21 mouse cellular contexts compared by ENCODE assay signal in genomic region chr16:29235951-29236350, GRCm38 (mm10). TPM values are rescaled to one million over a fixed set of nuclear protein-coding genes. Genes with fewer than 3 reads are reported as not detected.
DNase-seq lines count a peak whose midpoint lies in the region; ATAC-seq and TF ChIP-seq lines count a peak whose summit lies in the region.
"Had no signal": no experiment of that assay in that cellular context is flagged by ENCODE, and none has a peak within 500 bp of the region (broad histone marks: within the 10 kb centered on the region; RNA-seq: fewer than 3 reads in every experiment).

No protein-coding gene starts in this region.

- intact Hi-C loops in heart, postnatal 25 days (cut with DNase I), result no loop called here

- no peaks in the 10 kb centered on the region for H3K9me3 ChIP-seq in hindbrain, postnatal 0 days (ENCODE audit: low read length)
- no peaks in the 10 kb centered on the region for H3K9me3 ChIP-seq in hindbrain, embryonic 10.5 days
- H3K9me3 ChIP-seq in midbrain, postnatal 0 days (ENCODE audit: low read length), result no peaks in the 10 kb centered on the region
- H3K9me3 ChIP-seq in midbrain, embryonic 16.5 days (replicated peaks; ENCODE audit: control insufficient read depth, low read length, poor library complexity, severe bottlenecking), result no peaks in the 10 kb centered on the region
- H3K9me3 ChIP-seq: embryonic facial prominence, embryonic 12.5 days; forebrain, embryonic 15.5 days; heart, embryonic 10.5 days had no signal

- H3K4me3 ChIP-seq in hindbrain, postnatal 0 days (ENCODE audit: low read length), result no peak overlapping the region
- no peak overlapping the region for H3K4me3 ChIP-seq in hindbrain, embryonic 10.5 days
- H3K4me3 ChIP-seq in midbrain, postnatal 0 days (ENCODE audit: low read depth, low read length), result no peak overlapping the region
- no peak overlapping the region for H3K4me3 ChIP-seq in midbrain, embryonic 16.5 days (ENCODE audit: low read depth, low read length)
- H3K4me3 ChIP-seq: embryonic facial prominence, embryonic 12.5 days; forebrain, embryonic 15.5 days; heart, embryonic 10.5 days had no signal

- no peak for ATAC-seq in hindbrain, postnatal 0 days
- ATAC-seq in midbrain, postnatal 0 days (ENCODE audit: low FRiP score), result no peak
- no peak for ATAC-seq in midbrain, embryonic 16.5 days
- ATAC-seq: activated CD4-positive, CD25-positive, alpha-beta regulatory T cell, adult 4 months; forebrain, embryonic 15.5 days; intestine, embryonic 16.5 days; Patski had no signal

- no peak overlapping the region for H3K9ac ChIP-seq in hindbrain, postnatal 0 days (replicated peaks; ENCODE audit: low read length)
- no peak overlapping the region for H3K9ac ChIP-seq in midbrain, postnatal 0 days (replicated peaks; ENCODE audit: low read length, poor library complexity, severe bottlenecking)
- no peak overlapping the region for H3K9ac ChIP-seq in midbrain, embryonic 16.5 days (ENCODE audit: low read depth, low read length)
- H3K9ac ChIP-seq: embryonic facial prominence, embryonic 12.5 days; forebrain, embryonic 15.5 days; hindbrain, embryonic 14.5 days had no signal

- TF ChIP-seq CTCF in hindbrain, postnatal 0 days (IDR thresholded peaks at IDR 0.05; ENCODE audit: low read depth), result no peak
- TF ChIP-seq CTCF in midbrain, postnatal 0 days (IDR thresholded peaks at IDR 0.05), result no peak

- no peaks in the 10 kb centered on the region for H3K27me3 ChIP-seq in hindbrain, postnatal 0 days (ENCODE audit: insufficient read depth, low read length)
- H3K27me3 ChIP-seq in hindbrain, embryonic 10.5 days (ENCODE audit: insufficient read depth, poor library complexity, severe bottlenecking), result no peaks in the 10 kb centered on the region
- H3K27me3 ChIP-seq in midbrain, postnatal 0 days (ENCODE audit: insufficient read depth, low read length), result no peaks in the 10 kb centered on the region
- no peaks in the 10 kb centered on the region for H3K27me3 ChIP-seq in midbrain, embryonic 16.5 days (ENCODE audit: control insufficient read depth, insufficient read depth, low read depth, low read length)
- H3K27me3 ChIP-seq: CH12.LX; embryonic facial prominence, embryonic 12.5 days; forebrain, embryonic 15.5 days had no signal

- H3K27ac ChIP-seq in hindbrain, postnatal 0 days, result no peak overlapping the region
- H3K27ac ChIP-seq in hindbrain, embryonic 10.5 days, result no peak overlapping the region
- H3K27ac ChIP-seq in midbrain, postnatal 0 days (ENCODE audit: low read depth, low read length), result no peak overlapping the region
- H3K27ac ChIP-seq in midbrain, embryonic 16.5 days (ENCODE audit: low read length), result no peak overlapping the region
- H3K27ac ChIP-seq: embryonic facial prominence, embryonic 12.5 days; forebrain, embryonic 15.5 days; heart, embryonic 10.5 days; hindbrain, embryonic 14.5 days had no signal

- 77% methylated on average over 5 of the region's 5 CpGs for WGBS in hindbrain, postnatal 0 days
- 80% methylated on average over 5 of the region's 5 CpGs for WGBS in hindbrain, embryonic 10.5 days
- 81% methylated on average over 5 of the region's 5 CpGs for WGBS in midbrain, postnatal 0 days
- 79% methylated on average over 5 of the region's 5 CpGs for WGBS in midbrain, embryonic 16.5 days

- DNase-seq in hindbrain, postnatal 0 days (ENCODE audit: low spot score), result peak; percentile 13
- DNase-seq in hindbrain, embryonic 10.5 days (ENCODE audit: low spot score), result no peak
- peak; percentile 6 for DNase-seq in midbrain, postnatal 0 days (ENCODE audit: low spot score)
- DNase-seq in cerebellum, adult 9-11 months, result peak; percentile 10
- DNase-seq in cerebellum, postnatal 36 days, result peak; percentile 6 to 7
- no peak for DNase-seq in heart, postnatal 25 days (ENCODE audit: low spot score)
- DNase-seq: adrenal gland, adult 2 months; adrenal gland, postnatal 25 days; gastrocnemius, postnatal 10 days; heart, adult 18-20 months; heart, postnatal 10 days had no signal

- no peak overlapping the region for H3K4me2 ChIP-seq in hindbrain, postnatal 0 days (ENCODE audit: low read depth, low read length)
- H3K4me2 ChIP-seq in midbrain, postnatal 0 days (ENCODE audit: low read depth, low read length, poor library complexity, severe bottlenecking), result no peak overlapping the region
- no peak overlapping the region for H3K4me2 ChIP-seq in midbrain, embryonic 16.5 days (ENCODE audit: low read length)
- H3K4me2 ChIP-seq: embryonic facial prominence, embryonic 12.5 days; forebrain, embryonic 15.5 days; hindbrain, embryonic 14.5 days had no signal

- H3K4me1 ChIP-seq in hindbrain, postnatal 0 days (ENCODE audit: insufficient read depth, low read length), result no peaks in the 10 kb centered on the region
- no peaks in the 10 kb centered on the region for H3K4me1 ChIP-seq in hindbrain, embryonic 10.5 days (replicated peaks)
- no peaks in the 10 kb centered on the region for H3K4me1 ChIP-seq in midbrain, postnatal 0 days (ENCODE audit: insufficient read depth, low read length)
- H3K4me1 ChIP-seq in midbrain, embryonic 16.5 days (ENCODE audit: control insufficient read depth, insufficient read depth, low read length), result no peaks in the 10 kb centered on the region
- H3K4me1 ChIP-seq: embryonic facial prominence, embryonic 12.5 days; forebrain, embryonic 15.5 days; heart, embryonic 10.5 days had no signal

- no peaks in the 10 kb centered on the region for H3K36me3 ChIP-seq in hindbrain, postnatal 0 days (ENCODE audit: insufficient read depth, low read length)
- H3K36me3 ChIP-seq in hindbrain, embryonic 10.5 days, result no peaks in the 10 kb centered on the region
- H3K36me3 ChIP-seq in midbrain, postnatal 0 days (ENCODE audit: insufficient read depth, low read length), result no peaks in the 10 kb centered on the region
- no peaks in the 10 kb centered on the region for H3K36me3 ChIP-seq in midbrain, embryonic 16.5 days (ENCODE audit: control insufficient read depth, insufficient read depth, low read length)
- H3K36me3 ChIP-seq: embryonic facial prominence, embryonic 12.5 days; forebrain, embryonic 15.5 days; heart, embryonic 10.5 days had no signal

RNA-seq across cellular contexts. Expression of gene Hrasls, which starts 26.5 kb away (rescaled TPM):
- total RNA-seq in hindbrain, postnatal 0 days (2014; rRNA removed), result 11.1 and 23.4 TPM in 2 replicates
- polyA plus RNA-seq in hindbrain, postnatal 0 days (2015; fragmentation: Nextera tagmentation; extraction: Ambion mirVana), result 8.0 and 8.7 TPM in 2 replicates
- polyA plus RNA-seq in hindbrain, embryonic 10.5 days (2016; fragmentation: Nextera tagmentation; extraction: Ambion mirVana), result 1.0 and 1.8 TPM in 2 replicates
- total RNA-seq in midbrain, postnatal 0 days (2014; rRNA removed), result 13.4 and 20.3 TPM in 2 replicates
- polyA plus RNA-seq in midbrain, postnatal 0 days (2015; fragmentation: Nextera tagmentation; extraction: Ambion mirVana), result 6.7 and 7.0 TPM in 2 replicates
- 5.4 and 7.1 TPM in 2 replicates for polyA plus RNA-seq in midbrain, embryonic 16.5 days (2015; fragmentation: Nextera tagmentation; extraction: Ambion mirVana)
- 10 to 100 TPM; 29.8 to 30.3 TPM for total RNA-seq in heart, postnatal 25 days (2021)
- total RNA-seq: CH12.LX; hematopoietic stem cell, adult 5-6 weeks had no signal
- polyA plus RNA-seq: activated CD4-positive, CD25-positive, alpha-beta regulatory T cell, adult 4 months; Patski had no signal

Comparison
In these comparisons a context has a peak if more than half of its experiments do, and no peak if none do; other contexts are left out.
1. DNase-seq: peak in hindbrain, postnatal 0 days (single experiment), midbrain, postnatal 0 days (single experiment), cerebellum, adult 9-11 months (single experiment) and cerebellum, postnatal 36 days (2 of 2); none in hindbrain, embryonic 10.5 days (single experiment) and heart, postnatal 25 days (single experiment).